Mouse (Mus musculus) WW6 (cell line): Measurements from ENCODE around the gene Spg21.
A peak's percentile ranks its signal among the peaks of the same experiment; 100 is the strongest.

Source experiments
- DNase-seq: peaks from one replicate; pipeline ENCODE4 v3.0.0-alpha.2; 2013; ENCODE audit warnings: low read depth, low spot score

The Spg21 gene

DNA sequence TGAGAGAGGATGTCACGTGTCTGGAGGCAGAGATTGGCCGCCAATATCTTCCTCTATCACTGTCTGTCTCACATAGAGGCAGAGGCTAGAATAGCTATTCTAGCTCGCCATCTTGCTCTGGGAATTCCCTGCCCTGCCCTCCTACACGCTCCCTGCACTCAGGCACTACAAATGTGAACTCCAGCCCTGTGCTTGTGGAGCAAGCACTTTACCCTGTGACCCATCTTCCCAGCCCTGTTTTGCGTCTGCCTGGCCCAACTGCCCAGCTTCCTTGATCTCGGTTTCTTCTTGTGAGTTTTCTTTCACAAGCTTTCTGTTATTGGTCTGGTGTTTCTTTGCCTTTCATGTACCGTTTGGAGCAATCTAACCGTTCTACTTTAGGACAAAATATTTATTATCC lies 18.4 kb downstream of the Spg21 start:
- no peak for DNase-seq

DNA sequence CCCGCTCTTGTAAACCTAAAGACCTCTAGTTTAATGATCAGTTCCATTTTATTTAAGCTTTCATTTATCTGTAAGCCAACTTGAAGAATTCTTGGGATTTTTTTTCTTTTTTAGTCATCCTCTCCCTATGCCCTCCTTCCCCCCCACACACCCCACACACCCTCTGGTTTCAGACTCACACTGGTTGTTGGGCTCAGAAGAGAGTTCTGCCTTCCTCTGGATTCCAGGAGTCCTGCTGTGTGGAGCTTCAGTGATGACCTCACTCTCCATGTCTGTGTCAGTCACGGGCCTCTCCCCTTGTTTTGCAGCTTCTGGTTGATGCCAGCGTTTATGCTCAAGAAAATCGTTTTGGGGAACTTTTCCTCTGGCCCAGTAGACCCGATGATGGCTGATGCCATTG lies 19.3 kb downstream of the Spg21 start:
- DNase-seq = no peak

DNA sequence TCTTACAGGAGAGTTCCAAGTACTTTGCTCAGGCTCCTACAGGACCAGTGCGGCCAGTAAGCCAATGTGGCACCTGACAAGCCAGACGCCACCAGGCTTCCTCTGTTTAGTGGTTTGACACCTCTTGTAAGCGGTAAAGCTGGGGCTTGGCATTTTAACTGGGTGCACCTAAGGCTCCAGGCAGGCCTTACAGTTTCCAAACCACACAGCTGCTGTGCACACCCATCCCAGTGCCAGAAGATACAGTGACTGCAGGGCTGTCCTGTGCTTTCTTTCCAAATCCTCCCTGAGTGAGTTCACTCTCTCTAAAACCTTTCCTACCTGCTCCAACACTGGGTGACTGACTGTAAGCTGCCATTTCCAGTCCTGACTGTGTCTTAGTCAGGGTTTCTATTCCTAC lies 30.7 kb downstream of the Spg21 start:
- DNase-seq = no peak

DNA sequence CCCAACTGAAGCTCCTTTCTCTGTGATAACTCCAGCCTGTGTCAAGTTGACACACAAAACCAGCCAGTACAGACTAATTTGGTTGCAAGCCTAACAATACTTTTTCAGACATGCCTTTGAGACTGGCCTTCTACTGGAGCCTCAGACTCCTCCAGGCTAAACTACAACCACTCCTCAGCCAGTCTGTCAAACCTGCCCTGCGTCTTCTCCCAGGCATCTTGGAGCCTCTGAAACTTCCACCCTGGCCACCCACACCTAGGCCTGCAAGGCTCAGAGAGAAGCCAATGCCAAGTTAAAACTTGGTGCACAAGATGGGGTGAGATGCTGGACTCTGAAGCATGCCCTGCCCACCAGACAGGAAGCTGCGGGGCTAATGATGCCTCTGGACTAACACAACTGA lies 31.6 kb downstream of the Spg21 start:
- DNase-seq = no peak

DNA sequence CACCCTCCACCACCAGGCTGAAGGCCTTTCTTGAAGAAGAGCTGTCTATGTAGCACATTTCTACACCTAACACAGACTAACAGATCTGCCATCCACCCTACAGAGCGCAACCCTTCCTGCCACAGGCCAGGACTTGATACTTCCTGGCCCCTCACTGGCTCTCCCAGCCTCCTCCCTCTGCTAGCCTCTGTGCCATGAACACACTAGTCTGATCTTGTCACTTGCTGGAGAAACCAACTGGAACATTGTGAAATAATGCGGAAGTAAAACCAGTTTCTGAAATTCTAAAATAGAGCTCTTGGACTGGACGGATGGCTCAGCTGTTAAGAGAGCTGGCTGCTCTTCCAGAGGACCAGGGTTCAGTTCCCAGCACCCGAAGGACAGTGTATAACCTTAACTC lies 32.1 kb downstream of the Spg21 start:
- no peak for DNase-seq

DNA sequence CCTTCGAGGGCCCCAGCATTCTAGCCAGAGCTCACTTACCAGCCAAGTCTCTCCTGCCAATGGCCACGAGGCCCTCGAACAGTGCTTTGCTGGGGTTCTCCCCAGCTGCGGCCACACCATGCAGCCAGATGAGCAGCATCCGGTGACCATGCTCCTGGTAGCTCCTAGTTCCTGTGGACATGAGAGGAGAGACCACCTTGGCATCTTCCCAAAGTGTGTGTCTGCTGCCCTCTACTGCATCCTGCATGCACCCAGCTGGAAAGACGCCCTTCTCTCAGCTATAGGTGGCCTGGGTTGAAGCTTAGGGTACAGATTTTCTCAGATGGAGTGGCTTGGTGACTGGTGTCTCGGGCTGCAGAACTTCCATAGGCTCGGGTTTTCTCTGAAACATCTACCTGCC lies 41.4 kb downstream of the Spg21 start:
- no peak for DNase-seq

DNA sequence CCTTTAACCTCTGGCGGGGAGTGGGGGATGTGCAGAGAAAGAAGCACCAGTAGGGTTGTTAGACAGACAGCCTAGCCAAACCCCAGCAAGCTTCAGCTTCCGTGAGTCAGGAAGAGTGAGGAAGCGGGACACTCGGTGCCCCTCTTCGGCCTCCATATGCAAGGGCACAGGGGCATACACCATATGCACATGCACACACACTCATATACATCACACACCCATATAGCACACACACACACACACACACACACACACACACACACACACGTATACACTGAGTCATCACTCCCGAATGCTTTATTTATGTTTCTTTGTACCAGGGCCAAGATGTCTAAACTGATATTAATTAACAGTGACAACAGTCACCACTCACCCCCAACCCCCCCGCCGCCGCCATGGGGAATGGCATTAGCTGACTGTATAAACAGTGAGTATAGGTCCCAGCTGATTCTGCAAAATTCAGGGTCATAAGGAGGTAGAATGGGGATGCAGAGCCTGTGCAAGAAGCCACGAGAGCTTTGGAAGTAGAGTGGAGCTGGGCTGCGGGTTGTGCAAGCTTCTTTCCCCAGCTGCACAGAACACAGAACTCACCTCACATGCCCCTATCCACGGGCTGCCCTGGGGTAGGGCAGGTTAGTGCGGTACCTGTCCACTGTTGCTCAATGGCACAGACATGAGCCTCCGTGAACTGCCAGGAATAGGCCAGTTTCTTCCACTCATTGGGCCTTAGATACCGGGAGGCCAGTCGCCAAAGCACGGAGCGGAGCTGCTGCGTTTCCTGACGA lies 42.2 kb downstream of the Spg21 start:
- no peak for DNase-seq

DNA sequence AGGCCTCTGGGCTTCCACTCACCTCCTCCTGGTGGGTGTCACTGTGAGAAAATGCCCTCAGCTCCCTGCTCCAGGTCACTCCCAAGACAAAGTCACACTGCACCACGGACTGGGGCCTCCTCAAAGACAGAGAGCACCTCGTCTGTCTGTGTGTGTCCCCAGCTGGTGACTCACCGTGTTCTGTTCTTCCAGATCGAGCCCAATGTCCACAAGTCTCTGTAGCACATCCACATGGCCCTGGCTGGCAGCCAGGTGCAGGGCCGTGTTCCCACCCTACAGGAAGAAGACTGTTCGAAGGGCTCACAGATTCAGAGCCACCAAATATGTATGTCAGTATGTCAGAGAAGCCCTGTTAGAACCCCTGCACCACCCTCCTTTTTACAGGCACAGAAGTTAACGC lies 47.7 kb downstream of the Spg21 start:
- DNase-seq = no peak

DNA sequence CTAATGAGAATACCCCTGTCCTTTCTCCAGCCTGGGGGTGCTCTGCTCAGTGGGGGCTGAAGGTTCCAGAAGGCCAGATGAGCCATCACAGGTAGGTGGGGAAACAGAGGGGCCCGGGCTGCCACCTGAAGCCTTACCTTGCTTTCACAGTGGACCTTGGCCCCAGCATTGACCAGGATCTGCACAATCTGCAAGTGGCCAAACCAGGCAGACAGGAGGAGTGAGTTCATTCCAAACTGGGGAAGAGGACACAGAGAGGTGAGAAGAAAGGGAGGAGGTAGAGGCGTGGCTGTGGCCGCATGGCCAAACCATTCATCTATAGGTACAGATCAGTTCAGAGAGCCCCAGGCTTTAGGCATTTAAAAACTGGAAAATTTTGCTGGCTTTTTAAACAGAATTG lies 51.8 kb downstream of the Spg21 start:
- DNase-seq = no peak

DNA sequence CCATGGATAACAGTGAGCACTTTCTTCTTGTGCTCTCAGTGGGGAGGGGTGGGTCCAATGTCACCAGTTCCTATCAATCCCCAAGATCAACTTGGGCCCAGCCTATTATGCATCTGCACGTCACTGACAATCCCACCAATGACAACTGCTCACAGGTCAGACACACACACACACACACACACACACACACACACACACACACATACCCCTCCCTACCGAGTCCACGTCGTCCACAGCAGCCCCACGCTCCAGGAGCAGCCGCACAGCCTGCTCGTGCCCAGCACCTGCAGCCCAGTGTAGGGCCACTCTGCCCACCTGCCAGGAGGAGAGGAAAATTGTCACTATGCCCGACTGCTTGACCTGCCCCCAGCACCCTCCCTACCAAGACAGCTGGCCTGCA lies 53.7 kb downstream of the Spg21 start:
- DNase-seq = no peak

DNA sequence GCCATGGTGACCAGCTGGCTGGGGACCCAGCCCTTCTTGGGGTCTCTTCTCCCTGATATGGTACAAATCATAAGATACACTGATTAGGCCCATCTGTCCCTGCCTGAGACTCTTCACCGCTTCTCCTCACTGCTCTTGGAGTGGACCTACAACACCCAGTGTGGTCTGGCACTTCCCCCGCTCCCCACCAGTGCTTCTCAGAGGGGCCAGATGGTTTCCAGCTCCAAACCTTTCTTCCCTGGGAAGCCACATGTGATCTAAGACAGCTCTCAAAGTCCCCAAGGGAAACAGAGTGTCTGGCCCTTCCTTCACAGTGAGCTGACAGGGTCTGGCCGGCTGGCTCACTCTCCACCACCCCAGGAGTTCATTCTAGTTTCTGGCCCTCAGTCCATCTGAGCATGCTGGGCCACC lies 54.1 kb downstream of the Spg21 start:
- DNase-seq = no peak

DNA sequence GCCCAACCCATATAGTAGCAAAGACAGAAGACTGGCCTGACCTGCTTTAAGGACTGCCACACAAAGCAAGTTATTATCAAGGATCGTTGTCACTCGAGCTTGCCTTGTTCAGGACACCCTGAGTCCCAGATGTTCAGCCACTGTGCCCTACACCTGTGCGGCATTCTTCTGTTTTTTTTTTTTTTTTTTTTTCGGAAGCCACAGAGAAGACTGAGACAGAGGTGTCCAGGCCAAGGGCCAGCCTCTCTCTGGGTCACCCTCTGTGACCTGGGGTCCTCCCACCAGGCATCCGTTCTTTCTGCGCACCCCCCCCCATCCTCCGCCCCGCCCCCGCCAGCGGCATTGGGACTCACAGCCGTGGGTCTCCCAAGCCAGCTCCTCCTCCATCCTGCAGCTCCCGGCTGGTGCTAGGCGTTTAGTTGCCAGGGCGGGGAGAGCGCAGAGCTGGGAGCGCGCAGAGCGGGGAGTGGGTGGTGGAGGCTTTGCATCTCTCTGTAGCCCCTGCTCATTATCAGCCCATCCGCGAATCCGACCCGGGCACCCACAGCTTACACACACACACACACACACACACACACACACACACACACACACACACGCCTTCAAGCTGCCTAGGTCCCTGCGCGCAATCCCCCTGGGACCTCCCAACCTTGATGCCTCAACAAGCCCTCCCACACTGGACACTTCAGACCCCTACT lies 59.2 kb downstream of the Spg21 start, which contains the start of gene Ankdd1a:
TSS of gene Ankdd1a (minus strand) at position 387 of the 698 bp plus-strand sequence.
- DNase-seq = peak; percentile 11

DNA sequence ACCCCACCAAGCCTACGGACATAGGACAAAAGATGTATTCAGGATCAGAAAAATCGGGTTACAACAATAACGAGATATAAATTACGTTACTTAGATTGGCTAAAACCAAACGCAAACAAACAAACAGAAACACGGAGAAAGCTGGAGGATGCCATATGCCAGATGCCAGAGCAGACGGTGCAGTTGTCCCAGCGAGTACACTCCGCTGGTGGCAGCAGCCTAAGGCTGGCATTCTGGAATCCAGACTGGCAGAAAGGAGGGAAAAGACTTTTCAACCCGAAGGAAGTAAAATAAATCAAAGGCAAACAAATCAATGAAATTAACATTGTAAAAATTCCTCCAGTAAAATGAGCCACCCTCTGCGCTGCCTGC lies 59.7 kb downstream of the Spg21 start:
- DNase-seq = no peak

DNA sequence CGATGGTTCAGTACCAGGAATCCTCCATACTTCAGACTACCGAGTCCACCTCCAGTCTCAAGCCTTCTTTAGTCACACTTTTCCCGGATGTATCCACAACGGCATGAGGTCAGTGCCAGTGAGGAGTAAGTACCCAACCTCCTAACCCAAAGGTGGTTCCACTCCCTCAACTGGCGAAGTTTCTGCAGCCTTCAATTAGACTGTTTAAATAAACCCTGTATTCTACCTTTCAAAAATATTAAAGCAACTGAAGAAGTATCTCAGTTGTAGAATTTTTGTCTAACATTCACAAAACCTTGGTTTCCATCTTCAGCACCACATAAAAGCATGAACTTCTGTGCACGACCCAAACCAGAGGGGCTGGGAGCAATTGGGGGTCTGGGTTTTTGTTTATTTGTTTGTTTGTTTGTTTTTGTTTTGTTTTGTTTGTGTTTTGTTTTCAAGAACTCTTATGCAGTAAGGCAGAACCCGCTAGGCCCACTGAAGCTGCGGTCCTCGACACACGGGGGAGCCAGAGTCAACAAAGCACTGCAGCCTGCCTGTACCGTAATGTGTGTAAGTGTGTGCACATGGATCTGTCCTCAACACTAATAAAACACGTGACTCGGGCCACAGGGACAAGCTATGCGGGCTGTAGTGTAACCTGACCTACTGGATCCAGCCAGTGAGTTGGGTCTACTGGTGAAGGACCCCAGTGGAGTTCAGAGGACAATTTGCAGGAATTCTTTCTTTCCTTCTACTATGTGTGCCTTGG lies 63.0 kb downstream of the Spg21 start:
- peak; percentile 61 for DNase-seq

DNA sequence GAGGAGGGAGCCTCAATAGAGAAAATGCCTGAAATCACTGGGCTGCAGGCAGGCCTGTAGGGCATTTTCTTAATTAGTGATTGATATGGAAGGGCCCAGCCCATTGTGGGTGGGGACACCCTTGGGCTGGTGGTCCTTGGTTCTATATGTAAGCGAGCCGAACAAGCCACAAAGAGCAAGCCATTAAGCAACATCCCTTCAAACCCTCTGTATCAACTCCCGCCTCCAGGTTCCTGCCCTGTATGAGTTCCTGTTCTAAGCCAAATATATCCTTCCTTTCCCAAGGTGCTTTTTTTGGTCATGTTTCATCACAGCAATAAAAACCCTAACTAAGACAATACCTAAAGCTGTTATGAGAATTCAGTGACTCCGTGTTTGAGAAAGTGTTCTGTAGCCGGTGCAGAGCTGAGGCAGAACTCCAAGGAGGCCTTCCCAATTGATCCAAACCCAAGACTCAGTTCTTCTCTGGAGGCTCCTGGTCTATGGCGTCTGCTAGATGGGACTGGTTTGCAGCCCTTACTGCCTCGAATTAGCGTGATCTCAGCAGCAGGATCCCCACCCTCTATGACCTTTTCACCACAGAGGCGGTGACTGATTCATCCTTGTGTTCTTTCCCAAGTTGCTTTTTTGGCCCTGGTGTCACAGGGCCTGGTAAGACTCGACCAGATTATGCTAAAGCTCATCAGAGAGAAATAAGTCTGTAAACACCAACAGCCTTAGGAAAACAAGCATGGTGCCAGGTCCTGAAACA lies 64.9 kb downstream of the Spg21 start:
- no peak for DNase-seq

DNA sequence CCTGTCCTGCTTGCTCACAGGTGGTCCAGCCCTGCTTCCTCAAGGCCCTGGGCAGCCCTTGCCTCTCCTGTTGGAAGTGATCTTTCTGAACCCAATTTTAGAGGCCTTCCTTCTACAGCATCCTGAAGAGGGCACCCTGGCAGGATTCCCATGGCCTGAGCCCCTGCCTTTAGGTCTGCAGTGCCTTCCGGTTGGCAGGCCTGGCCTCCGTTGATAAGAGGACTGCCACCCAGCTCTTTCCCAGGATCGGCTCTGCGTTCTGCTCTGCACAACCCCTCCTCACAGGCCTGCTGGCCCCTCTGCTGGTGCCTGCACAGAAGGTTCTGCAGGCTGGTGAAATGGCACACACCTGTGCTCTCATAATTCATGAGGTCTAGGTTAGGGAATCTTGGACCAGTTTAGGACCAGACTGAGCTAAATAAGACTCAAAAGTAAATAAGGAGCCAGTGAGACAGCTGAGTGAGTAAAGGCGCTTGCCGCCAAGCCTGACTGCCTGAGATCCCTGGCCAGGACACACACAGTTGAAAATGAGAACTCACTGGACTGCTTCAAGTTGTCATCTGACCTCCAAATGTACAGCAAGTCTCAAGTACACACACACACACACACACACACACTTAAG lies 67.8 kb downstream of the Spg21 start:
- no peak for DNase-seq

DNA sequence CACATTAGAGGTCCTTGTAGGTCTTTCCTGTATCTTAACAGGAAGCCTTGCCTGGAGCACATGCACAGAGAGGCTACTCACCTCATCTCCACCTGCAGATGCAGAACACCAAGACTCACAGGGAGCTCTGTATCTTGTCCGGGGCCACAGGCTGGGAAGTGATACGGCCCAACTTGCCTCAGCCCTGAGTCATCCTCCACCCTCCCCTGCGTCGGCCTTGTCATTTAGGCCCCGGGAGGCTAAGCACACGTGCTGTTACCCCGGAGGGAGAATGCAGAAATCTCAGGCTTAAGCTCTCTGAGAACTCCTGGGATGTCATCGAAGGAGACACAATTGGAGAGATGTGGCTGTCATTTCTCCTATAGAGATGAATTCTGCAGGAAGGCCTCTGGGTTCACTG lies 68.9 kb downstream of the Spg21 start:
- no peak for DNase-seq

DNA sequence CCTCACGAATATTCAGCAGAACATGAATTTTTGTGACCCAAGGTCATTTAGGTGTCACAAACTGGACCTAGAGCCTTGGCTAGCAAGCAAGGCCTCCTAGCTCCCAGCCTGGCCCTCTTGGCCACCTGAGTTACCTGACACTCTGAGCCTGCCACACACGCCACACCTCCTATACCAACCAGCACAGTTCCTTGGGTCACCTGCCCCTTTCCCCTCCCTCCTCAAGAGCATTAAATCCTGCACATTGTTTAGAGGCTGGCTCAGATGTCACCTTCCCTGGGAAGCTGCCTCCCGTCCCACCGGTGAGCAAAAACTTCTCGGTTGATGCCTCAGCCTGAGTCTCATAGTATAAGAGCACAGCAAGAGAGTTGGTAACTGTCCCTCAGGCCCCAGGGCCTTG lies 70.5 kb downstream of the Spg21 start:
- no peak for DNase-seq

DNA sequence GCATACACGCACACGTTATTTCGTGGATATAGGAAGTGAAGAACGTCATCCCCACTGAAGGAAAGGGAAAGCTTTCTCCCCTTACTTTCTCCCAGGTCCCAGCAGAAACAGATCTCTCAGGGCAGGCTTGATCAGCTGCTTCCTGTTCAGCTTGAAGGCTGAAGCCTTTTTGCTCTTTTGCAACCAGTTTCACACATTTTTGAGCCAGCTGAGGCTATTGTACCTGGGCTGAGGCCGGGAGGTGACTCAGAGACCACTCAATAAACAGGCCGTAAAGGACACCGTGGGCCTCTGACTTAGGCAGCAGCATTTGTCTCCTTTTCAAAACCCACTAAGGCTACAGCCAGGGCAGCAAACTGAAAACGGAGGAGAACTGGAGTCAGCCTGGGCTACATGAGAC lies 72.2 kb downstream of the Spg21 start:
- DNase-seq = no peak

DNA sequence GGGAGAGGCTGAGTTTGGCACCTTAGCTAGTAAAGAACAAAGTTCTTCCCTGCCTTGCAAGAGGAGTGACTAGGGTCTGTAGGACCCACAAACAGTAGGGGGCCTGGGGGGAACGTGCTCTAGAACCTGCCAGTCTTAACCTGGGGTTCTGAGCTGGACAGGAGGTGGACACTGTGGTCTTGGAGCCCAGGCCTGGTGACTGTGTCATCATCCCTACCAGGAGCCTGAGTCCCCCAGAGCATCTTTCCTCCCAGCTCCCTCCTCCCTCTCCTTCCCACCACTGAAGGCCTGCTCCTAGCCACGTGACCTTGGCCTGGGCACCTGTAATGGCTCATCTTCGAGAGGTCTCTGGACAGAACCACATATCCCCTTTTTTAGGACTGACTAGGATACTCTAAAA lies 73.4 kb downstream of the Spg21 start:
- DNase-seq = no peak

DNA sequence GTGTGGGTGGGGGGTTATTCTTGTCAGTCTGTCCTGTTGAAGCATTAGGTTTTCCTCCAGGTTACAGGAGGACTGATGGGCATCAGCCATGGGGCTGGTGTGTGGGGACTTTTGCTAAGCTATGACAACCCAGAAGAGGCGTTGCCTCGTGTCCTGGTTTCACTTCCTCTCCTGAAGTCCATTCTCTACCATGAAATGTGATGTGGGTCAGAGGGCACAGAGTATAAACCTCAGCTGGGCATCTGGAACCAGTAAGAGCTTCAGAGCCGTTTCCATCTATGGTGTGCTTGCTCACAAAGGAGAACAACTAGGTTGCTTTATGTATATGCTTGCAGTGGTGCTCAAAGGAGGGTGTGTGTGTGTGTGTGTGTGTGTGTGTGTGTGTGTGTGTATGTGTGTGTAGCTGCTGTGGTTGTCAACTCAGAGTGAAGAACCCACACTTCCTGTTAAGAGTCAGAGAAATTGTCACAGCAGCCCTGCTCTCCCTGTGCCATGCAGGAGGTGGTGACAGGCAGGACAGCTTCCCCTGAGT lies 74.5 kb downstream of the Spg21 start:
- no peak for DNase-seq
